Mouse (Mus musculus) MEL (cell line): ENCODE measurements around the gene Gp9. TPM values are rescaled to one million over a fixed set of nuclear protein-coding genes. Genes with fewer than 3 reads are reported as not detected.

Experiments used
- DNase-seq: peaks from one replicate; pipeline ENCODE4 v3.0.0; 2011; ENCODE audit warnings: low read depth, low spot score
- H3K27ac ChIP-seq: 2 replicates; pipeline ENCODE4 v1.5.1; 2012; ENCODE audit warnings: low read depth, mild to moderate bottlenecking, control low read depth, low read length, moderate library complexity; ENCODE audit not compliant: control insufficient read depth
- H3K27me3 ChIP-seq, 2 experiments: fragments of 150-350 bp in 1 of 2; sonication (generic) in 1 of 2; 2 replicates each; pipeline ENCODE4 v1.6.1; 2012; ENCODE audit warnings: low read length in 2 of 2, mild to moderate bottlenecking in 2 of 2, improper control_type of control experiment in 1 of 2, moderate library complexity in 1 of 2; ENCODE audit not compliant: insufficient read depth in 2 of 2, control insufficient read depth in 1 of 2
- H3K36me3 ChIP-seq, 2 experiments: 2 replicates each; pipeline ENCODE4 v1.6.1; 2012 to 2014; ENCODE audit warnings: low read length in 2 of 2, improper control_type of control experiment in 1 of 2, inconsistent platforms in 1 of 2, mild to moderate bottlenecking in 1 of 2; ENCODE audit not compliant: insufficient read depth in 2 of 2, control insufficient read depth in 1 of 2
- H3K4me1 ChIP-seq, 2 experiments: fragments of 150-350 bp in 1 of 2; sonication (generic) in 1 of 2; 2 replicates each; pipeline ENCODE4 v1.6.1; 2012; ENCODE audit warnings: low read length in 2 of 2, improper control_type of control experiment in 1 of 2, mild to moderate bottlenecking in 1 of 2; ENCODE audit not compliant: insufficient read depth in 2 of 2, control insufficient read depth in 1 of 2
- H3K4me3 ChIP-seq, 2 experiments: fragments of 150-350 bp in 1 of 2; sonication (generic) in 1 of 2; 2 replicates each; pipeline ENCODE4 v1.5.1; 2012; ENCODE audit warnings: low read depth in 2 of 2, low read length in 2 of 2, mild to moderate bottlenecking in 2 of 2, moderate library complexity in 2 of 2, control low read depth in 1 of 2, improper control_type of control experiment in 1 of 2; ENCODE audit not compliant: control insufficient read depth in 1 of 2, insufficient read depth in 1 of 2
- H3K79me2 ChIP-seq: 2 replicates; pipeline ENCODE4 v1.6.1; 2012; ENCODE audit warnings: mild to moderate bottlenecking, low read length, moderate library complexity; ENCODE audit not compliant: control insufficient read depth, poor library complexity, insufficient read depth
- H3K9ac ChIP-seq: 2 replicates; pipeline ENCODE4 v1.6.1; 2012; ENCODE audit warnings: low read depth, mild to moderate bottlenecking, control low read depth, low read length, moderate library complexity; ENCODE audit not compliant: control insufficient read depth, poor library complexity, severe bottlenecking
- H3K9me3 ChIP-seq: fragments of 150-350 bp; sonication (generic); replicated peaks from 2 replicates; pipeline ENCODE4 v1.6.1; 2012; ENCODE audit warnings: mild to moderate bottlenecking, low read length, improper control_type of control experiment, moderate library complexity; ENCODE audit not compliant: insufficient read depth
- CHD2 ChIP-seq: IDR thresholded peaks from 2 replicates; pipeline ENCODE4 v1.6.1; 2011; ENCODE audit warnings: low read length, improper control_type of control experiment
- E2F4 ChIP-seq: IDR thresholded peaks from 2 replicates; pipeline ENCODE4 v1.6.1; 2011; ENCODE audit warnings: low read depth, low read length, improper control_type of control experiment, borderline replicate concordance
- KAT2A ChIP-seq: conservative IDR thresholded peaks from 2 replicates; pipeline ENCODE4 v1.6.1; 2012; ENCODE audit warnings: low read depth, low read length, improper control_type of control experiment, inconsistent platforms
- POLR2A ChIP-seq, 2 experiments: IDR thresholded peaks; 2 replicates each; pipeline ENCODE4 v1.6.1; 2011 to 2012; ENCODE audit warnings: low read length in 2 of 2, mild to moderate bottlenecking in 2 of 2, control low read depth in 1 of 2, improper control_type of control experiment in 1 of 2, low read depth in 1 of 2, moderate library complexity in 1 of 2; ENCODE audit not compliant: control insufficient read depth in 1 of 2, insufficient read depth in 1 of 2, poor library complexity in 1 of 2
- RAD21 ChIP-seq: IDR thresholded peaks from 2 replicates; pipeline ENCODE4 v1.6.1; 2011; ENCODE audit warnings: mild to moderate bottlenecking, low read depth, low read length, improper control_type of control experiment
- TAL1 ChIP-seq: IDR thresholded peaks from 2 replicates; pipeline ENCODE4 v1.6.1; 2012; ENCODE audit warnings: mild to moderate bottlenecking, inconsistent platforms, low read length, moderate library complexity, mixed read lengths
- TCF12 ChIP-seq: IDR thresholded peaks from 2 replicates; pipeline ENCODE4 v1.6.1; 2014; ENCODE audit warnings: low read depth, mild to moderate bottlenecking, inconsistent platforms, low read length, improper control_type of control experiment, moderate library complexity
- ZNF384 ChIP-seq: IDR thresholded peaks from 2 replicates; pipeline ENCODE4 v1.6.1; 2012; ENCODE audit warnings: low read depth, mild to moderate bottlenecking, inconsistent platforms, low read length, improper control_type of control experiment
- polyA plus RNA-seq, 2 experiments: library from polyadenylated mRNA; stranded (reverse) in 1 of 2; unstranded in 1 of 2; fragments of >175 nt in 1 of 2; fragments of >200 nt in 1 of 2; gene quantifications; 2 replicates each; pipeline versions ENCODE4 v1.2.1 to v1.2.4; 2012; ENCODE audit warnings: low replicate concordance in 2 of 2, low read depth in 1 of 2; ENCODE audit not compliant: insufficient read length in 2 of 2, insufficient read depth in 1 of 2, missing spikeins in 1 of 2
- total RNA-seq: library from RNA; depleted of rRNA; stranded (reverse); fragments of 300-350 nt; gene quantifications from 2 replicates; pipeline ENCODE4 v1.2.3, GENCODE M21; 2012

The Gp9 gene
- total and polyA plus RNA-seq, 3 experiments: 3.9 to 11.1 TPM; not detected in 1

GRCm38 (mm10) chr6:87808521-87808920, 30.6 kb downstream of the Gp9 start (continued):
- TF ChIP-seq RAD21: no peak
- TF ChIP-seq, all 39 proteins: peak for 0

DNA sequence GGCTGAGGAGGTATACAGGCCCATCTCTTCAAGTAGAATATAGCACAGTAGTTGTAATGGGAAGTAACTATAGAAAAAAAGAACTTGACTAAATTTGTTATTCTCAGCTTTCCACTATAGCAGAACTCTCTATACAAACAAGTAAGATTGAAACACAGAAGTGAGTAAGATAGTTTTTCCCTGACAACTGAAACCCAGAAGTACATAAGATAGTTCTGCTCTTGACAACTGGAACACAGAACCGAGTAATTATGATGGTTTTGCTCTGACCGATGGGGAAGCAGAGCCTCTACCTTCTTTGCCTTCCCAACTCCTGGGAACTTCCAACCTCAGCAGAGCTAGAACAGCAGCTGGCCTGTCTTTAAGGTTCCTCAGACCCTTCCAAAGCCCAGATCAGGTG, 31.3 kb downstream of the Gp9 start:
- no peaks in the 10 kb centered on the region for H3K9me3 ChIP-seq
- H3K27me3 ChIP-seq: no peaks in the 10 kb centered on the region
- no peak overlapping the region for H3K9ac ChIP-seq
- no peak overlapping the region for H3K27ac ChIP-seq
- DNase-seq: no peak
- H3K4me3 ChIP-seq: no peak overlapping the region
- peaks cover 8% of the 10 kb centered on the region for H3K79me2 ChIP-seq
- peaks cover 11 to 18% of the 10 kb centered on the region in 2 experiments; a peak in 2 of 4 replicates for H3K4me1 ChIP-seq
- peaks cover 2 to 26% of the 10 kb centered on the region in 2 experiments; a peak in 3 of 4 replicates for H3K36me3 ChIP-seq
- TF ChIP-seq TCF12: no peak

DNA sequence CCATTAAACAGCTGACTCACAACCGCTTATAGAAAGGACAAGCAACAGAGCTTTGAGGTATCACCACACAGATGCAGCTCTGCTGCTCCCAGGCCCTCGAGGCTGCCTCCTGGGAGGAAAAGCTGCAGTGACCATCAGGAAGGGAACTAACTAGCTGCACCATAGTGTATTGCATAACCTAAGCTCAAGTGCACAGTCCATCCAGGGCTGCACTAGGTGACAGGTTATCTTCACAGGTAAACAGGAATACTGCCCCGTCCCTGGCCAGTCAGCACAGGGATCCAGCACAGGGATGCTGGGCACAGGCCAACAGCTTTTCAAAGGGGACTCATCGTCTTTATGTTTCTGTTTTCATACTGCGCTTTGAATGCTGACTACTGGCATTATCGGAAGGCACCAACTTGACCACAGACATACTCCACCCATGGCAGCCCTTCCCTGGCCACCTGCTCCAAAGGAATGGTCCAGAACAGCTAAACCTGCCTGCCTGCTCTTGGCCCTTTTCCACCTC, 31.8 kb downstream of the Gp9 start:
- no peaks in the 10 kb centered on the region for H3K9me3 ChIP-seq
- no peak overlapping the region for H3K27ac ChIP-seq
- H3K9ac ChIP-seq: no peak overlapping the region
- peaks cover 11 to 18% of the 10 kb centered on the region in 2 experiments; a peak in 2 of 4 replicates for H3K4me1 ChIP-seq
- DNase-seq: no peak
- H3K36me3 ChIP-seq: peaks cover 2 to 26% of the 10 kb centered on the region in 2 experiments
- no peaks in the 10 kb centered on the region for H3K27me3 ChIP-seq
- peaks cover 8% of the 10 kb centered on the region for H3K79me2 ChIP-seq
- no peak overlapping the region for H3K4me3 ChIP-seq
- TF ChIP-seq TAL1 (no peak), KAT2A (no peak), E2F4 (no peak), CHD2 (no peak), RAD21 (no peak)

DNA sequence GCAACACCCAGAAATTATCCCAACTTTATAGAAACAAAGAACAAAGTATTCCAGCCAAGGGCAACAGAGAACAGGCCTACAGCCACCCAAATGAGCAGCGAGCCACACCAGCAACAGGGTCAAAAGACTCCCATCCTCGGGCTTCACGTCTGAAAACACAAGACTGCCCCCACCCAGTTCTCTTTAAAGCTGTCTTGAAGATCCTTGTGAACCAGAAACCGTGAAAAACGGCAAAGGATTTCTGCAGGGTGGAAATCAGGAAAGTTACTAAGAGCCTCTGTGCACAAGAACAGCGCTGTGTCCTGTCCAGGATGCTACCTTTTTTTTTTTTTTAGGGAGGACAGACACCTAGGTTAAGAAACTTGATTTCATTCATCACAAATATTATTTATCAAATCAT, 32.4 kb downstream of the Gp9 start:
- peaks cover 8% of the 10 kb centered on the region for H3K79me2 ChIP-seq
- peak overlapping the region; percentile 85; the same call in 1 of the 2 replicates for H3K9ac ChIP-seq
- H3K9me3 ChIP-seq: no peaks in the 10 kb centered on the region
- no peak for DNase-seq
- peaks cover 2 to 26% of the 10 kb centered on the region in 2 experiments for H3K36me3 ChIP-seq
- TF ChIP-seq POLR2A (IDR thresholded peaks at IDR 0.05; ENCODE audit: control insufficient read depth in 1 of 2, insufficient read depth in 1 of 2, low read depth in 1 of 2, low read length in 2 of 2, poor library complexity in 1 of 2): no peak
- TF ChIP-seq ZNF384: peak; percentile 31; the same call in 1 of the 2 replicates
- no peaks in the 10 kb centered on the region for H3K27me3 ChIP-seq
- peak overlapping the region; percentile 4; the same call in 1 of the 2 replicates for H3K27ac ChIP-seq
- H3K4me3 ChIP-seq: peak overlapping the region; percentile 89 to 99
- H3K4me1 ChIP-seq: peaks cover 11 to 18% of the 10 kb centered on the region in 2 experiments; a peak in 2 of 4 replicates
